Mouse (Mus musculus) megakaryocyte, embryonic 14.5 days (primary cell): Measurements from ENCODE around the gene Asb15.

Experiments used
- FLI1 ChIP-seq: IDR thresholded peaks from 2 replicates; pipeline ENCODE4 v1.6.1; 2012; ENCODE audit warnings: low read length, inconsistent platforms, mixed read lengths
- GATA1 ChIP-seq: IDR thresholded peaks from 3 replicates; pipeline ENCODE4 v1.6.1; 2012; ENCODE audit warnings: mixed read lengths, low read length, inconsistent platforms, borderline replicate concordance

GRCm38 (mm10) chr6:24622098-24622497 is 94.2 kb downstream of the Asb15 start:
- TF ChIP-seq FLI1: no peak
- TF ChIP-seq GATA1: no peak
